Mouse (Mus musculus): ENCODE measurements at regions not wholly inside any gene's neighbourhood (a gene's known extent, or its start where the extent isn't known, plus 50 kb on each side); places are given as distances from the start of the nearest gene placed in this dataset.

DNA sequence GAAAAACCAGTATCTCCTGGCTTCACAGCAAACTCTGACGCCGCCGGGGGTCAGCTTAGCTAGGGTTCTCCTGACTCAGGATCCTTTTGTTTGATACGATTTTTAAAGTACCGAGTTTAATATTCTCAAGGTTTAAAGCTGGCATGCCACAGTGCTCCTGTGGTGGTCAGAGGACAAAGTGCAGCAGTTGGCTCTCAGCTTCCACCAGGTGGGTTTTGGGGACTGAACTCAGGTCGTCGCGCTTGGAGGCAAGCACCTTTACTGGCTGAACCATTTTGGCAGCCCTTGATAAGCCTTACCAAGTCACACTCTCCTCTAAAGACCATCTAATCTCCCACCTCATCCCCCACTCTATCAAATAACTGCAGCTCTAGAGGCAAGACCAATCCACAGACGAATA lies 181.1 kb upstream of the Klf14 start:
- TF ChIP-seq GATA1 (IDR thresholded peaks at IDR 0.05; ENCODE audit: borderline replicate concordance, low read length) (no peak), FLI1 (IDR thresholded peaks at IDR 0.05; ENCODE audit: low read length) (no peak)

All from megakaryocyte, embryonic 14.5 days (primary cell).